Mouse (Mus musculus): ENCODE measurements around the gene Ccdc33. TPM values are rescaled to one million over a fixed set of nuclear protein-coding genes. Genes with fewer than 3 reads are reported as not detected.

Ccdc33 gene
- total and polyA plus RNA-seq, 3 experiments = 0.05 TPM; not detected in 2

GRCm38 (mm10) chr9:58074561-58074960 lies 44.1 kb downstream of the Ccdc33 start:
- Histone ChIP-seq H3K4me3 (ENCODE audit: low read depth, low read length) (no peak overlapping the region), H3K36me3 (replicated peaks) (no peaks in the 10 kb centered on the region), H3K27me3 (ENCODE audit: insufficient read depth, low read length) (peaks cover 18% of the 10 kb centered on the region), H3K9me3 (replicated peaks) (no peaks in the 10 kb centered on the region), H3K4me1 (ENCODE audit: insufficient read depth, low read depth, low read length) (no peaks in the 10 kb centered on the region)
- no peak for ATAC-seq (ENCODE audit: extremely low read depth, insufficient number of reproducible peaks, low FRiP score, poor library complexity, severe bottlenecking)
- DNase-seq (ENCODE audit: low spot score) = no peak
- no peak for TF ChIP-seq TAL1 (conservative IDR thresholded peaks at IDR 0.05; ENCODE audit: low read depth, low read length)
- no peak for TF ChIP-seq POLR2AphosphoS5 (IDR thresholded peaks at IDR 0.05; ENCODE audit: insufficient replicate concordance, low read depth, low read length)
- TF ChIP-seq CTCF (IDR thresholded peaks at IDR 0.05; ENCODE audit: low read depth, low read length) = no peak
- no peak for TF ChIP-seq GATA2 (IDR thresholded peaks at IDR 0.05; ENCODE audit: borderline replicate concordance, low read depth, low read length)

GRCm38 (mm10) chr9:58067546-58067945 lies 51.1 kb downstream of the Ccdc33 start:
- no peaks in the 10 kb centered on the region for H3K36me3 ChIP-seq (replicated peaks)
- TF ChIP-seq TAL1 (conservative IDR thresholded peaks at IDR 0.05; ENCODE audit: low read depth, low read length) (no peak), POLR2AphosphoS5 (IDR thresholded peaks at IDR 0.05; ENCODE audit: insufficient replicate concordance, low read depth, low read length) (no peak), GATA1 (IDR thresholded peaks at IDR 0.05; ENCODE audit: borderline replicate concordance, low read length) (no peak), CTCF (IDR thresholded peaks at IDR 0.05; ENCODE audit: low read depth, low read length) (no peak), GATA2 (IDR thresholded peaks at IDR 0.05; ENCODE audit: borderline replicate concordance, low read depth, low read length) (no peak)
- H3K4me1 ChIP-seq (ENCODE audit: insufficient read depth, low read depth, low read length) = no peaks in the 10 kb centered on the region; the same call in 1 of the 2 replicates
- H3K9me3 ChIP-seq (replicated peaks) = no peaks in the 10 kb centered on the region
- no peak overlapping the region for H3K4me3 ChIP-seq (ENCODE audit: low read depth, low read length)
- peaks cover 12% of the 10 kb centered on the region for H3K27me3 ChIP-seq (ENCODE audit: insufficient read depth, low read length)
- ATAC-seq (ENCODE audit: extremely low read depth, insufficient number of reproducible peaks, low FRiP score, poor library complexity, severe bottlenecking) (no peak), DNase-seq (ENCODE audit: low spot score) (no peak)

GRCm38 (mm10) chr9:58066731-58067095 lies 51.9 kb downstream of the Ccdc33 start:
- ATAC-seq (ENCODE audit: extremely low read depth, insufficient number of reproducible peaks, low FRiP score, poor library complexity, severe bottlenecking) (no peak), DNase-seq (ENCODE audit: low spot score) (no peak)
- peaks cover 9% of the 10 kb centered on the region; the same call in 1 of the 2 replicates for H3K27me3 ChIP-seq (ENCODE audit: insufficient read depth, low read length)
- no peaks in the 10 kb centered on the region for H3K36me3 ChIP-seq (replicated peaks)
- H3K9me3 ChIP-seq (replicated peaks) = no peaks in the 10 kb centered on the region
- H3K4me3 ChIP-seq (ENCODE audit: low read depth, low read length) = no peak overlapping the region
- H3K4me1 ChIP-seq (ENCODE audit: insufficient read depth, low read depth, low read length) = no peaks in the 10 kb centered on the region; the same call in 1 of the 2 replicates
- TF ChIP-seq POLR2AphosphoS5 (IDR thresholded peaks at IDR 0.05; ENCODE audit: insufficient replicate concordance, low read depth, low read length) = no peak
- TF ChIP-seq CTCF (IDR thresholded peaks at IDR 0.05; ENCODE audit: low read depth, low read length) = no peak
- TF ChIP-seq GATA1 (IDR thresholded peaks at IDR 0.05; ENCODE audit: borderline replicate concordance, low read length) = no peak
- no peak for TF ChIP-seq GATA2 (IDR thresholded peaks at IDR 0.05; ENCODE audit: borderline replicate concordance, low read depth, low read length)
- no peak for TF ChIP-seq TAL1 (conservative IDR thresholded peaks at IDR 0.05; ENCODE audit: low read depth, low read length)

GRCm38 (mm10) chr9:58065977-58066730 lies 52.5 kb downstream of the Ccdc33 start:
- TF ChIP-seq CTCF (IDR thresholded peaks at IDR 0.05; ENCODE audit: low read depth, low read length) (no peak), GATA2 (IDR thresholded peaks at IDR 0.05; ENCODE audit: borderline replicate concordance, low read depth, low read length) (no peak), POLR2AphosphoS5 (IDR thresholded peaks at IDR 0.05; ENCODE audit: insufficient replicate concordance, low read depth, low read length) (no peak), TAL1 (conservative IDR thresholded peaks at IDR 0.05; ENCODE audit: low read depth, low read length) (no peak), GATA1 (IDR thresholded peaks at IDR 0.05; ENCODE audit: borderline replicate concordance, low read length) (no peak)

GRCm38 (mm10) chr9:58065532-58065931 lies 53.1 kb downstream of the Ccdc33 start:
- TF ChIP-seq CTCF (IDR thresholded peaks at IDR 0.05; ENCODE audit: low read depth, low read length) (no peak), GATA2 (IDR thresholded peaks at IDR 0.05; ENCODE audit: borderline replicate concordance, low read depth, low read length) (no peak), TAL1 (conservative IDR thresholded peaks at IDR 0.05; ENCODE audit: low read depth, low read length) (no peak), POLR2AphosphoS5 (IDR thresholded peaks at IDR 0.05; ENCODE audit: insufficient replicate concordance, low read depth, low read length) (no peak), GATA1 (IDR thresholded peaks at IDR 0.05; ENCODE audit: borderline replicate concordance, low read length) (no peak)
- H3K36me3 ChIP-seq (replicated peaks) = no peaks in the 10 kb centered on the region
- ATAC-seq (ENCODE audit: extremely low read depth, insufficient number of reproducible peaks, low FRiP score, poor library complexity, severe bottlenecking) = no peak
- H3K9me3 ChIP-seq (replicated peaks) = no peaks in the 10 kb centered on the region
- H3K4me3 ChIP-seq (ENCODE audit: low read depth, low read length) = no peak overlapping the region
- no peaks in the 10 kb centered on the region; the same call in 1 of the 2 replicates for H3K4me1 ChIP-seq (ENCODE audit: insufficient read depth, low read depth, low read length)
- no peak for DNase-seq (ENCODE audit: low spot score)
- peaks cover 9% of the 10 kb centered on the region; the same call in 1 of the 2 replicates for H3K27me3 ChIP-seq (ENCODE audit: insufficient read depth, low read length)

More at GRCm38 (mm10) chr9:58065977-58066730, 52.5 kb downstream of the Ccdc33 start:
- Histone ChIP-seq H3K4me3 (ENCODE audit: low read depth, low read length) (no peak overlapping the region), H3K36me3 (replicated peaks) (no peaks in the 10 kb centered on the region), H3K27me3 (ENCODE audit: insufficient read depth, low read length) (peaks cover 8% of the 10 kb centered on the region; the same call in 1 of the 2 replicates), H3K4me1 (ENCODE audit: insufficient read depth, low read depth, low read length) (no peaks in the 10 kb centered on the region; the same call in 1 of the 2 replicates), H3K9me3 (replicated peaks) (no peaks in the 10 kb centered on the region)
- DNase-seq (ENCODE audit: low spot score) (no peak), ATAC-seq (ENCODE audit: extremely low read depth, insufficient number of reproducible peaks, low FRiP score, poor library complexity, severe bottlenecking) (no peak)

GRCm38 (mm10) chr9:58063531-58063930 lies 55.1 kb downstream of the Ccdc33 start, which contains the start of gene Stra6:
Gene Stra6 (plus strand): TSS chr9:58063788.
- no peak for TF ChIP-seq GATA2 (IDR thresholded peaks at IDR 0.05; ENCODE audit: borderline replicate concordance, low read depth, low read length)
- TF ChIP-seq TAL1 (conservative IDR thresholded peaks at IDR 0.05; ENCODE audit: low read depth, low read length) = no peak
- TF ChIP-seq CTCF (IDR thresholded peaks at IDR 0.05; ENCODE audit: low read depth, low read length) = no peak
- no peak for TF ChIP-seq POLR2AphosphoS5 (IDR thresholded peaks at IDR 0.05; ENCODE audit: insufficient replicate concordance, low read depth, low read length)
- no peak for TF ChIP-seq GATA1 (IDR thresholded peaks at IDR 0.05; ENCODE audit: borderline replicate concordance, low read length)
- H3K9me3 ChIP-seq (replicated peaks) = no peaks in the 10 kb centered on the region
- no peaks in the 10 kb centered on the region for H3K36me3 ChIP-seq (replicated peaks)
- peaks cover 7% of the 10 kb centered on the region; the same call in 1 of the 2 replicates for H3K27me3 ChIP-seq (ENCODE audit: insufficient read depth, low read length)
- no peak within 1 kb of the TSS for H3K4me3 ChIP-seq (ENCODE audit: low read depth, low read length)
- H3K4me1 ChIP-seq (ENCODE audit: insufficient read depth, low read depth, low read length) = no peaks in the 10 kb centered on the region; the same call in 1 of the 2 replicates
- DNase-seq (ENCODE audit: low spot score) (no peak), ATAC-seq (ENCODE audit: extremely low read depth, insufficient number of reproducible peaks, low FRiP score, poor library complexity, severe bottlenecking) (no peak)

Data from G1E (cell line).